Mouse (Mus musculus): ENCODE measurements around the gene Pank3.

GRCm38 (mm10) chr11:35760627-35761003 is 8.7 kb upstream of the Pank3 start:
- TF ChIP-seq CTCF (IDR thresholded peaks at IDR 0.05; ENCODE audit: extremely low read depth, insufficient read depth, low read length) (no peak), POLR2A (IDR thresholded peaks at IDR 0.05; ENCODE audit: extremely low read depth, insufficient read depth, low read length) (no peak)
